Mouse (Mus musculus) activated CD4-positive, CD25-positive, alpha-beta regulatory T cell, adult 9 weeks (primary cell): Measurements from ENCODE around the gene Gm49366. TPM values are rescaled to one million over a fixed set of nuclear protein-coding genes. Genes with fewer than 3 reads are reported as not detected.

Source experiments
- polyA plus RNA-seq: library from polyadenylated mRNA; unstranded; fragments of 100-300 nt; shearing (Covaris generic); gene quantifications from one replicate; pipeline ENCODE4 v1.2.1, GENCODE M21; 2017

The Gm49366 gene
- polyA plus RNA-seq = not detected

GRCm38 (mm10) chr12:84038691-84039111, at the start of gene Gm49366:
Gene Gm49366, plus strand, starts transcription at chr12:84038935.

GRCm38 (mm10) chr12:84009171-84009965, 29.4 kb upstream of the Gm49366 start, which contains the start of gene Acot1:
Gene Acot1, plus strand, starts transcription at chr12:84009490.

GRCm38 (mm10) chr12:84038241-84038640, 494 bp upstream of the Gm49366 start, which contains the start of gene Acot4:
Gene Acot4, plus strand, starts transcription at chr12:84038379.

GRCm38 (mm10) chr12:84051937-84052474, 13.3 kb downstream of the Gm49366 start, which contains the start of gene Acot3:
Gene Acot3, plus strand, starts transcription at chr12:84052144.

GRCm38 (mm10) chr12:84068986-84069385, 30.3 kb downstream of the Gm49366 start, which contains the start of gene Acot5:
Gene Acot5, plus strand, starts transcription at chr12:84069325.

GRCm38 (mm10) chr12:84100604-84101492, 62.1 kb downstream of the Gm49366 start, which contains the start of gene Acot6:
Gene Acot6, plus strand, starts transcription at chr12:84100654.

Other genes starting within 250 kb of the Gm49366 start
- 41.6 TPM for gene Numb, start 117.0 kb upstream of the Gm49366 start, polyA plus RNA-seq
- 2.0 TPM for gene Riox1, start 88.3 kb upstream of the Gm49366 start, polyA plus RNA-seq
- gene Heatr4, start 54.1 kb upstream of the Gm49366 start, polyA plus RNA-seq = not detected
- gene Acot2, start 51.1 kb upstream of the Gm49366 start, polyA plus RNA-seq = 1.5 TPM
- not detected for gene Acot1, start 29.4 kb upstream of the Gm49366 start, polyA plus RNA-seq
- not detected for gene Acot4, start 556 bp upstream of the Gm49366 start, polyA plus RNA-seq
- not detected for gene Acot3, start 13.2 kb downstream of the Gm49366 start, polyA plus RNA-seq
- not detected for gene Acot5, start 30.4 kb downstream of the Gm49366 start, polyA plus RNA-seq
- 0.75 TPM for gene Acot6, start 61.7 kb downstream of the Gm49366 start, polyA plus RNA-seq
- gene Dnal1, start 75.4 kb downstream of the Gm49366 start, polyA plus RNA-seq = 0.86 TPM
- gene Pnma1, start 109.6 kb downstream of the Gm49366 start, polyA plus RNA-seq = not detected
- gene Elmsan1, start 179.9 kb downstream of the Gm49366 start, polyA plus RNA-seq = 28.9 TPM
- gene Ptgr2, start 246.3 kb downstream of the Gm49366 start, polyA plus RNA-seq = 38.0 TPM